Mouse (Mus musculus) kidney, embryonic 14.5 days (tissue): ENCODE data around the gene Tbl1x. TPM values are rescaled to one million over a fixed set of nuclear protein-coding genes. Genes with fewer than 3 reads are reported as not detected.

Experiments used
- ATAC-seq: fragments of 200-750 bp; cut with Nextera tagmentation; 2 replicates; pipeline ENCODE4 v1.8.0; 2017; ENCODE audit warnings: moderate number of reproducible peaks, mild to moderate bottlenecking, moderate TSS enrichment, moderate library complexity; ENCODE audit not compliant: low FRiP score, low TSS enrichment
- H3K27ac ChIP-seq: fragments of 300-500 bp; sonication (generic); 2 replicates; pipeline ENCODE4 v1.5.1; 2014; ENCODE audit warnings: low read depth, mild to moderate bottlenecking, low read length, moderate library complexity, mixed read lengths
- H3K27me3 ChIP-seq: fragments of 300-500 bp; sonication (generic); 2 replicates; pipeline ENCODE4 v1.6.1; 2014; ENCODE audit warnings: mild to moderate bottlenecking, low read length; ENCODE audit not compliant: control insufficient read depth, insufficient read depth
- H3K36me3 ChIP-seq: fragments of 300-500 bp; sonication (generic); 2 replicates; pipeline ENCODE4 v1.6.1; 2014; ENCODE audit warnings: low read length, mixed read lengths; ENCODE audit not compliant: control insufficient read depth, insufficient read depth
- H3K4me1 ChIP-seq: fragments of 300-500 bp; sonication (generic); 2 replicates; pipeline ENCODE4 v1.6.1; 2014; ENCODE audit warnings: low read length, mixed read lengths; ENCODE audit not compliant: control insufficient read depth, insufficient read depth
- H3K4me2 ChIP-seq: fragments of 300-500 bp; sonication (generic); replicated peaks from 2 replicates; pipeline ENCODE4 v1.6.1; 2014; ENCODE audit warnings: low read depth, mild to moderate bottlenecking, low read length
- H3K4me3 ChIP-seq: fragments of 300-500 bp; sonication (generic); 2 replicates; pipeline ENCODE4 v1.5.1; 2014; ENCODE audit warnings: mild to moderate bottlenecking, low read length
- H3K9ac ChIP-seq: fragments of 300-500 bp; sonication (generic); 2 replicates; pipeline ENCODE4 v1.6.1; 2014; ENCODE audit warnings: low read depth, mild to moderate bottlenecking, low read length, moderate library complexity
- H3K9me3 ChIP-seq: fragments of 300-500 bp; sonication (generic); 2 replicates; pipeline ENCODE4 v1.6.1; 2016; ENCODE audit warnings: low read length; ENCODE audit not compliant: control insufficient read depth
- WGBS: fragments of 180-500 bp; shearing (Covaris S2); extraction: QIAGEN DNeasy Blood & Tissue Kit; methylation state at CpG from one replicate; pipeline ENCODE4 v1.1.7; 2014; 5-methylcytosine and 5-hydroxymethylcytosine counted together
- polyA plus RNA-seq: library from polyadenylated mRNA; unstranded; fragments of >200 nt; fragmentation: Nextera tagmentation; extraction: Ambion mirVana; gene quantifications from 2 replicates; pipeline ENCODE4 v1.2.1, GENCODE M21; 2014

Tbl1x gene
- polyA plus RNA-seq, 1 experiment from 2014 or later: 98.9 TPM

DNA sequence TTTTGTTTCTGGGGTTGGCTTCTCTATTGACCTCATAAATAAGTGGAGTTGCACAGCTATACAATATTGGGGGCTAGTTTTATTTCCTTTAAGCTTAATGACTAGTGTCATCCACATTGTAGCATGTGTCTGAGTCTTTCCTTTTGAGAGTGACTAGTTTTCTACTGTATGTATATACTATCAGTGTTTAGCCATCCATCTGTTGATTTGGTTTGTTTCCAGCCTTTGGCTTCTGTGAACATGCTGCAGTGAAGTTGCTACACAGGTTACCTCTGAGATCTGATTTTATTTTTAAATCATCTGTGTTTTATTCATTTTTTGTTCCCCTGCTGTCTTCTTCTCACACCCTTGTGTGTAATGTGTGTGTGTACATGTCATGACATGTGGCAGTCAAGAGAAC, 40.5 kb downstream of the Tbl1x start:
- Histone ChIP-seq H3K4me3 (no peak overlapping the region), H3K36me3 (no peaks in the 10 kb centered on the region), H3K4me2 (no peak overlapping the region), H3K4me1 (no peaks in the 10 kb centered on the region), H3K27ac (no peak overlapping the region), H3K9ac (no peak overlapping the region), H3K9me3 (no peaks in the 10 kb centered on the region), H3K27me3 (no peaks in the 10 kb centered on the region)
- no peak for ATAC-seq

GRCm38 (mm10) chrX:77552088-77552487, 41.3 kb downstream of the Tbl1x start:
- Histone ChIP-seq H3K36me3 (no peaks in the 10 kb centered on the region), H3K9ac (no peak overlapping the region), H3K27me3 (no peaks in the 10 kb centered on the region), H3K9me3 (no peaks in the 10 kb centered on the region), H3K4me2 (no peak overlapping the region), H3K27ac (no peak overlapping the region), H3K4me1 (no peaks in the 10 kb centered on the region), H3K4me3 (no peak overlapping the region)
- WGBS: 65% methylated on average over 3 of the region's 3 CpGs
- ATAC-seq: no peak

DNA sequence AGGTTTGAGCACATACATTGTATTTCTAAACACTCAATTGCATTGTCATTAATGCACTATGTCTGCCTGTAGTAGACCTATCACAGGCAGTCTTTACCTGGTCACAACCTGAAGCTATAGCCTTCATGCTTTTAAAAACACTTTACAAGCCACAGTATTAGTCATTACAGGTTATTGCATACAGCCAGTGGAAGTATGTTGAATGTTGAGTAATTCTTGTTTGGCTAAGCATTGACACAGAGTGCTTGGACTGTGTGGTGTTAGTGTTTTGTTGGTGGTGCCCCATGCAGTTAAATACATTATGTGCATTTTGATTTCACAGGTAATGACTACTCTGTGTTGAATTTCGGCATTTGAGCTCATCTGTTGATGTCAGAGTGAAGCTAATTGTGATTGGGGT, 45.2 kb downstream of the Tbl1x start:
- no peak overlapping the region for H3K4me3 ChIP-seq
- no peak overlapping the region for H3K4me2 ChIP-seq
- ATAC-seq: no peak
- H3K27me3 ChIP-seq: no peaks in the 10 kb centered on the region
- H3K36me3 ChIP-seq: no peaks in the 10 kb centered on the region
- WGBS: 55% methylated on average over 1 of the region's 1 CpGs
- H3K9ac ChIP-seq: no peak overlapping the region
- H3K27ac ChIP-seq: no peak overlapping the region
- H3K4me1 ChIP-seq: no peaks in the 10 kb centered on the region
- H3K9me3 ChIP-seq: no peaks in the 10 kb centered on the region; the same call in 1 of the 2 replicates

DNA sequence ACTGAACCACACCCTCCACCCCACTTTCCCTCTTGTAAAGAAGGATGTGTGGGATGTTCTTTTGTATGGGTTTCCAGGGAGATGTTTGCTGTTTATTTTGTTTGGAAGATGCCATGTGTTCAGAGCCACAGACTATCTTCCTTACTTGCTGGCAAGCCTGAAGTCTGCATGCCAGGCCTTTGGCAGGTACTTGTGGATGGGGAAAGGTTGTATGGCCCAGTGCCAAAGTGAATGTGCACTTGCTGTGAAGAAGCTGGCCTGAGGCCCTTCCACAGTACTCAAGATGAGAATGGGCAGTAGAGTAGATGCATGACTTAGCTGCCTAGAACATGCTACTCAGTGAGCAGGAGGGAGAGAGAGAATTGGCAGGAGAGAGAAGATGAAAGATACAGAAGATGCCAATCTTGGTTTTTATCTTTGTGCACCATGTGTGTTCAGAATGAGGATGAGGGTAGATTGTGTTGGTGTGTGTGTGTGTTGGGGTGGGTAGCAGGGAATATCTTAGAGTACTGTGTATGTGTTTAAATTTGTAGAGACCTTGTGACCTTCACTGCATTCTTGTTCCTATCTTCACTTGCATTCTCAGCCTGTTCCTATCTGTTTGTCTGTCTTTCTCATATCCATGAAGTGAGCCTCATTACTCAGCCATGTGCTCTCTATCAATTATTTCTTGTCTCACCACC, 48.5 kb downstream of the Tbl1x start:
- Histone ChIP-seq H3K9ac (no peak overlapping the region), H3K27ac (no peak overlapping the region), H3K4me1 (no peaks in the 10 kb centered on the region), H3K27me3 (no peaks in the 10 kb centered on the region), H3K4me3 (no peak overlapping the region), H3K9me3 (no peaks in the 10 kb centered on the region; the same call in 1 of the 2 replicates), H3K36me3 (no peaks in the 10 kb centered on the region), H3K4me2 (no peak overlapping the region)
- no peak for ATAC-seq

DNA sequence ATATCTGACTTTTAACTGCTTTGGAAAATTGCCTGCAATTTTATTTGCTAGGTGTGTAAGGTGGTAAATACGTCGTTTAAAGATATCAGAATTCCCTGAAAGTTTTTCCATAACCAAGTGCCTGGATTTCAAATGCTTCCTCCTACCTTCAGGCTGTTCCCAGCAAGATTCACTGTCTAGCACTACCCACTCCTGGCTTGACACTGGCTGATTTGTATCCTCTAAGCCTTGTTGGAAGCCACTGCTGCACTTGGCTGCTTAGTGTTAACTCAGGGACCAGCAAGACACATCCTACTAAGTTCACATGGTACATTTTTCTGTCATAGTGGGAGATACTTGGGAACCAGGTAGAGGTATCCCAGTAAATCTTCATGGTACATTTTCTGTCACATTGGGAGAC, 52.8 kb downstream of the Tbl1x start:
- H3K9me3 ChIP-seq: no peaks in the 10 kb centered on the region; the same call in 1 of the 2 replicates
- no peaks in the 10 kb centered on the region for H3K4me1 ChIP-seq
- 78% methylated on average over 2 of the region's 2 CpGs for WGBS
- no peak overlapping the region for H3K4me3 ChIP-seq
- H3K4me2 ChIP-seq: no peak overlapping the region
- no peaks in the 10 kb centered on the region for H3K36me3 ChIP-seq
- ATAC-seq: no peak
- H3K9ac ChIP-seq: no peak overlapping the region
- H3K27ac ChIP-seq: no peak overlapping the region
- H3K27me3 ChIP-seq: no peaks in the 10 kb centered on the region

GRCm38 (mm10) chrX:77566739-77567138, 55.9 kb downstream of the Tbl1x start:
- ATAC-seq: no peak
- Histone ChIP-seq H3K4me1 (no peaks in the 10 kb centered on the region), H3K4me2 (no peak overlapping the region), H3K9me3 (no peaks in the 10 kb centered on the region), H3K4me3 (no peak overlapping the region), H3K9ac (no peak overlapping the region), H3K27ac (no peak overlapping the region), H3K36me3 (no peaks in the 10 kb centered on the region), H3K27me3 (no peaks in the 10 kb centered on the region)
- WGBS: 94% methylated on average over 1 of the region's 1 CpGs

DNA sequence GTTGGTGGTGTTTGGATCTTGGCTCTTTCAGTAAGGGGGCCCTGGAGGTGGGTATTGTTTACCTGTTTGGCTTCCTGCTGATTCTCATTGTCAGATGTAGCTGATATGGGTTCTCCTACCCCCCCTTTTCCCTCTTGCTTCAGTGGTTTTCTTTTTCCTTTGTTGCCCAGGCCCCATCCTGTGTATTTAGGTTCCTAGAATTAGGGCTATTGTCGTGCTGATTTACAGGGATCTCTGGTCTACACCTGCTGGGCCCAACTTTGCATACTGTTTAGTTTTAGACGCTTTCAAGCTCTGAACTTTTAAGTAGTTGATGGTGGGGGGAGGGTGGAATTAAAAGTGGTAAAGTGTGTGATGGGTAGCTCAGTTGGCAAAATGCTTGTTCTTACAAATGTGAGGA, 57.2 kb downstream of the Tbl1x start:
- WGBS: 33% methylated on average over 2 of the region's 2 CpGs
- Histone ChIP-seq H3K9me3 (no peaks in the 10 kb centered on the region), H3K27ac (no peak overlapping the region), H3K27me3 (no peaks in the 10 kb centered on the region), H3K36me3 (no peaks in the 10 kb centered on the region), H3K9ac (no peak overlapping the region), H3K4me3 (no peak overlapping the region), H3K4me2 (no peak overlapping the region), H3K4me1 (no peaks in the 10 kb centered on the region)
- no peak for ATAC-seq

- no peaks in the 10 kb centered on the region for H3K27me3 ChIP-seq
- no peaks in the 10 kb centered on the region for H3K36me3 ChIP-seq
- no peak overlapping the region for H3K4me2 ChIP-seq
- no peaks in the 10 kb centered on the region for H3K4me1 ChIP-seq
- no peaks in the 10 kb centered on the region for H3K9me3 ChIP-seq
- no peak overlapping the region for H3K4me3 ChIP-seq
- ATAC-seq: no peak
- H3K9ac ChIP-seq: no peak overlapping the region
- no peak overlapping the region for H3K27ac ChIP-seq
- WGBS: 88% methylated on average over 1 of the region's 1 CpGs
These were observed 62.9 kb downstream of the Tbl1x start for GRCm38 (mm10) chrX:77573743-77574142.

DNA sequence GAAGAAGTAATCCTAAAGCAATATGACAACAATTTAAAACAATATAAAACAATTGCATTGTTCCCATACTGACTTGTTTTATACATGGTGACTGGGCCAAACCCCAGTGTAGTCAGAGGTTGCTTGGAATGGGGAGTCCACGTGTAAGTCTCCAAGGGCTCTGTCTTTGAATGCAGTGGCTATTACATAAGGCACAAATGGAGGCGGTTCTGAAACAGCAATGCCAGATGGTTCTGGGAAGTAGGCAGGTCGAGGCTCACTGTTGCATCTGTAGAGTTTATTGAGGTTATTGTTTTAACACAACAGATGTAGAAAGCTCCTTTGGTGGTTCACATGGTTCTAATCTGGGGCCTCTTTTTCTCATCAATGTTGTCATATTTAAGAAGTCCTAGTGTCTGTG, 66.3 kb downstream of the Tbl1x start:
- Histone ChIP-seq H3K4me3 (no peak overlapping the region), H3K27ac (no peak overlapping the region), H3K9ac (no peak overlapping the region), H3K36me3 (no peaks in the 10 kb centered on the region), H3K27me3 (no peaks in the 10 kb centered on the region), H3K9me3 (no peaks in the 10 kb centered on the region), H3K4me1 (no peaks in the 10 kb centered on the region), H3K4me2 (no peak overlapping the region)
- WGBS: 70% methylated on average over 3 of the region's 3 CpGs
- no peak for ATAC-seq
